Mouse (Mus musculus) spleen, postnatal 14 days (tissue): ENCODE results near the gene Upk3bl.
A peak's percentile ranks its signal among the peaks of the same experiment; 100 is the strongest.

Source experiments
- DNase-seq, 2 experiments: peaks; one replicate each; pipeline ENCODE4 v3.0.0; 2021 to 2022; ENCODE audit warnings: low spot score in 2 of 2

Gene Upk3bl

DNA sequence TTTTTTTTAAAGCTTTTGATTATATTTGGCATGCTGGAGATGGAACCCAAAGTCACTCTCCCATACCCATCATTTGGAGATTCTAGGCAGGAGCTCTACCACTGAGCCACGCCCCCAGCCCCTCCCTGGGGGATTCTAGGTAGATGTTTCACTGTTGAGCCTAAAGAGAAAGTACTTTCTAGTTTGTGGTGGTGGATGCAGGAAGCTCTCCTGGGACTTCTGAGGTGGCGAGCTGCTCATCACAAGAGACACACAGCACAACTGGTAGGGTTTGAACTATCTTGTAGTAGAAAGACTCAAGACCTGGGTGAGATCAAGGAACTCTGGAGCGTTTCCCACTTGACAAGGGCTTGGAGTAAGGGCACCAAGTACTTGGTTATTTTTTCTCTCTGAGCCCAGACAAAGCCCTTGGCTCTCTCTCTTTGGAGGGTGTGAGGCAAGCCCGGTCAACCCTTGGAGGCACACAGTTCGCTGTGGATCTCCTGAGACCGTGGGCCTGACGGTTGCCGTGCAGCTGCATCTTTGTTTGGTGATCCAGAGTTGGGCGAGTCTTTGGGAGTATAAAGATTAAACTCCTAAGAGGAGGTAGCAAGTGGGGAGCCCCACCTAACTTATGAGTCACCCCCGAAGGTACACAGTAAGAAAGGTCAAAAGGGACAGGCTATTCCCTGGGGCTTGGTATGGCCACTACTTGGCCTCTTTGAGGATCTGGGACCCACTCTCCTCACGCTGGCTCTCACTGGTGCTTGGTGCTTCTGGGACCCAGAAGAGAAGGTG, at the start of gene Upk3bl:
Gene Upk3bl (plus strand): TSS at position 192 of the 777 bp plus-strand sequence.
- DNase-seq: no peak

DNA sequence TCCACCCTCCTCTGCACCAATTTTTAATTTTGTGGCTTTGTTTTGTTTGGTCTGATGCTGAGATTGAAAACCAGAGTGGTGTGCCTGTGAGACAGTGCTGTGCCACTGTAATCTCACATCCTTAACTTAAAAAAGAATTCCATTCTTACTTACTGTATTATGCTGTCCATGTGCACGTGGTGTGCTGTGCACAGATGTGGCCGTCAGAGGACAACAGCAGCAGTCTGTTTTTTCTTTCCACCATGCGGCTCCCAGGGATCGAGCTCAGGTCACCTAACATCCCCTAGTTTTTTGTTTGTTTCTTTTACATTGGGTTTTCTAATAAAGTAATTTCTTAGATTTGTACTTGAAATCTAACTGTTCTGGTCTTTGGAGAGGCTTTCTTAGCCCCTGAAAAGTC, 49.8 kb upstream of the Upk3bl start:
- DNase-seq: no peak

DNA sequence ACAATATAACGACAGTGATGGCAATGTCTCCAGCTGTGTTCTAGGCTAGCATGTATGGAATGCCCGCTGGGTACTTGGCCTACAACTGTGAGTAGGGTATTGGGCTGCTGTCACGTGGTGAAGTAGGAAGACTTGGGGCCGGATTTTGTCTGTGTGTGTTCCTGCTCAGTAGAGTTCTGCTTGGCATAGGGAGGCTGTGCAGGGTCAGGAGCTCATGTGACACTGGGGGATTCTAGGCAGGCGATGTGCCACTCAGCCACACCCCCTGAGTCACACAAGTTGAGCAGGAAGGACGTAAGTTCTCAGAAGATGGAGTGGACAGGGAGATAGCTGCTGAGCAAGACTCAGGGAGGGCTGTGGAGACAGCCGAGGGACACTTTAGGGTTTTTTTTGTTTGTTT, 46.5 kb upstream of the Upk3bl start:
- no peak for DNase-seq

DNA sequence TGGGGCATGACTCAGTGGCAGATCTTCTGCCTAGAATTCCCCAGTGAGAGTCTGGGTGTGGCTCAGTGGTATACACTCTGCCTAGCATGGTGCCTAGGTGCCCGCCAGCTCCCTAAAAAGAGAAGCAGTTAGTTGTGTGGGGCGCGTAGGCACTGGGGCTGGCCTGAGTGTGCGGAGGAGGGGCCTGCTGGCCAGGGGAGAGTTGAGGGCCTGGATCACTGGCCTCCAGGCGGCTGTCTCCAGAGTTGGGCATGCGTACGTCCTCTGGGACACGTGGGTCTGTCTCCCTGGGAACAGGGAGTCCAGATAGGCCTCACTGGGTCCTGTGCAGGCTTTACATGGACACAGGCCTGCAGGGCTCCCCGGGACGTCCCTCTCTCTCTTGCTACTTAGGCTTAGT, 39.4 kb upstream of the Upk3bl start:
- DNase-seq: no peak

DNA sequence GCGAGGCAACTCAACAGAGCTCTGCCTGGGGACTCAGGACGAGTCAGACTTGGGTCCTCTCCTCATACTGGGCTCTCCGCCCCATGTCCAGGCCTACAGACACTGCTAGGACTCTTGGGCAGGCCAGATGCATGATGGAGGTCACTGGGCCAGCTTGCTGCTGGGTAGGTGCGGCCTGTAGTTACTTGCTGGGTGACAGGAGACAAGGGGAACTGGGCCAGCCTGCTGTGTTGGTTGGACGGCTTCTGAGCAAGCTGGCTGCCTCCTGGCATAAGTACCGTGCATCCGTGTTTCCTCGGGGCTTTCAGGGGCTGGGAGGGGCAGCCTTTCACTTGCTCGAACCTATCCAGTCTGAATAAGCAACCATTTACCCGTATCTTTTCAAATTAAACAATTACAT, 38.7 kb upstream of the Upk3bl start:
- DNase-seq: no peak

DNA sequence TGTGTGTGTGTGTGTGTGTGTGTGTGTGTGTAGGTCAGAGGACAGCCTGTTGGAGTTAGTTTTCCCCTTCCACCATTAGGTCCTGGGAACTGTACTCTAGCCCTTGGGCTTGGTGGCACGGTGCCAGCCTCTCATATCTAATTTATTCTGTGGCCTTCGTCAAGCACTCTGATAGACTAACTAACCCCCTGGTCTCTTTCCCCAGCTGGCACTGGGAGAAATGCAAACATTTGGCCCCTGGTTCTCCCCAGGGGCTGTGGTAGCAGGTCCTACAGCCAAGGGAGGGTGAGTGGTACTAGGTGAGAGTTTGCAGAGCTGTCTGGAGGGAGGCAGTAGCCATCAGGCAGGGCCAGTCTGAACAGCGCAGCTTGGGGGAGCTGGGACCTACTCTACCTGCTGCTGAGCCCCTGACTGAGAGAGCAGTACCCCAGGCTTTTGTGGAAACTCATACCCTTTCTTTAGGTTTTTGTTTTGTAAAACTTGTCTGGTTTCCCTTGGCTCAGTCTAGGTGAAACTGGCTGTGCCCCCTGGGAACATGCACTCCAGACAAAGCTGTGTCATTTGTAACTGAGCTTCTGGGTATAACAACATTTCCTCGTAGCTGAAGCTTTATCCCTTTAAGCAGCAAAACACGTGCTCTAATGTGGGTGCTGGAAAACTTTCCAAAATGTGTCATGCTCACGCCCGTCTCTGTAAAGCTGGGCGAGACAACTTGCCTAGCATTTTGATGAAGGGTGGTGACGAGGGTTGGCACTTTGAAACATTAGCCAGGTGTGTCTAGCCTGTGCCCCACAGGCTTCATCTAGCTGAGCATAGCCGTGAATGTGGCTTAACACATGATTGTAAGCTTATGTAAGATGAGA, 38.0 kb upstream of the Upk3bl start:
- DNase-seq: no peak

DNA sequence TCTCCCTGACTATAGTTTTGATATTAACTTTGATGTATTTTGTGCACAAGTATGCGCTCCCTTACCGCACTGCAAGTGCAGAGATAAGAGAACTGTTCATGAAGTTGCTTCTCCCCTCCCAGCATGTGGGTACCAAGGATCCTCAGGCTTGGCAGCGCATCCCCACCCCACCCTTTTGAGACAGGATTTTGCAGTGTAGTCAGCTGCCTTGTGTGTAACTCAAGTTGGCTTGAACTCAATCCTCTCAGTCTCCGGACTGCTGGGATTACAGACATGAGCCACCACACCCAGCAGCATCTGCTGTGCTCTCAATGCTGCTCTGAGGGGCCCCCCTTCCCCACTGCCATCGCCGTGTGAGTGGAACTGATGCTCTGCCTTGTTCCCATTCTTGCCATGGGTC, 37.0 kb upstream of the Upk3bl start:
- DNase-seq: no peak

DNA sequence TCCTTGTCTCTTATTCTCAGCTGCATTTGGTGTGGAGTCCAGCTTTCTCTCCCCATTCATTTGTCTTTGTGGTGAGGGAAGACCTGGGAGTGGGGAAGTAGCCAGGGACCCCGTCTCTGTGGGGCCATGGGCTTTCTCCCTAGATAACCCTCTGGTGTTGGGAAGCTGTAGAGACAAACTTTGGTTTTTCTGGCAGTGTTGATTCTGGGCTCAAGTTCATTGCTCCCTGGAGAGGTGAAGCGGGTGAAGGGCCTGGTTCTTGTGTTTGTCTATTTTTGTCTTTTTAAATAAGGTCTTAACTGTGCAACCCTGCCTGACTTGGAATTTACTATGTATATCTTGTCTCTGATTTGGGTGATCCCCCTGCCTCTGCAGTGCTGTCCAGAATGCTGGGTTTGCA, 35.6 kb upstream of the Upk3bl start:
- no peak for DNase-seq

DNA sequence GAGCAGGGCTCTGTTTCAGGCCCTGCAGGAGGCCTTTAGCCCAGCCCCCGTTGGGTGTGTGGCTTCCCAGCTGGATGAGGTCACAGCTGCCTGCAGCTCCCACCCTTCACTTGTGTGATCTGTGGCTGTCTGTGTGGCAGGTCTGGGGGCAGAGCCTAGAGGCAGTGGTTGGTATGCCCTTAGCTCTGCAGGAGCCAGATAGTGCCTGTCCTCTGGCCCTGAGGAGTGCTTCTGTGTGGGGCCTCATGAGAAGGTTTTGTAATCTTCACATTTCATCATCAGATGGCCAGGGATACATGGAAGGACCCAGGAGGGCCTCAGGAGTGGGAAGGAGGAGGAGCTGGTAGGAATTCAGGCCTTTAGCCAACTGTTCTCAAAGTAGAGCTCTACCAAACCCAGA, 34.4 kb upstream of the Upk3bl start:
- DNase-seq: no peak

DNA sequence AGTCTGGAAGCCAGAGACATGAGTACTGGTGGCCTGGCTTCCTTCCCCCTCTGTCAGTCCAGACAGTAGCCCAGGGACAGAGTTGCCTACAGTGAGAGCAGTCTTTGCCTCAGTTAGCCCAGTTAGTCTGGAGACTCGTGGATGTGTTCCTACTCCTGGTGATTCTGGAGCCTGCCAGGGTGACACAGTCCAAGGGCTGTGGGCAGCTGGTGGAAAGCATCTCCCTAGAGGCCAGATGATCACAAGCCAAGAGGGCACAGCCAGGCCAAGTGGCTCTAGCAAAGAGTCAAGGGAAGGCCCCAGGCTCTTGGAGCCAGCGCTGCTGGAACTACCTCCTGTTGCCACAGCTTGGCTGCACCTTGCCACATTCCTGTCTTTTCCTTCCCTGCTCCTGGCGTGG, 28.6 kb upstream of the Upk3bl start:
- DNase-seq: no peak

DNA sequence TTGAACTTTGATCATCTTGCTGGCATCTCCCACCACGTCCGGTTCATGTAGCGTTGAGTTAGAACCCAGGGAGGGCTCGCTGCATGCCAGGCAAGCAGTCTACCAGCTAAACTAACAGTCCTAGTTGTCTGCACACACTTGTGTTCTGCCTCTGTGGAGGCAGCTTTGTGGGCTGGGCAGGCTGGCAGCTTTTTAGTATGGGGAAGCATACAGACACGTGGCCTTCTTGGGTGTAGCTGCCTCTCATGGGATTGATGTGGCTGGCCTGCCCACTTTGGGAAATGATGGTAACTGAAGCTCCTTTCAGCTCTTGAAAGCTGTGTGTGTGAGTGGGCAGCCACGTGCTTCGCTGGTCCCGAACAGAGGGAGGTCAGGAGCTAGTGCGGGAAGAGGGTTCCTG, 27.4 kb upstream of the Upk3bl start:
- no peak for DNase-seq

DNA sequence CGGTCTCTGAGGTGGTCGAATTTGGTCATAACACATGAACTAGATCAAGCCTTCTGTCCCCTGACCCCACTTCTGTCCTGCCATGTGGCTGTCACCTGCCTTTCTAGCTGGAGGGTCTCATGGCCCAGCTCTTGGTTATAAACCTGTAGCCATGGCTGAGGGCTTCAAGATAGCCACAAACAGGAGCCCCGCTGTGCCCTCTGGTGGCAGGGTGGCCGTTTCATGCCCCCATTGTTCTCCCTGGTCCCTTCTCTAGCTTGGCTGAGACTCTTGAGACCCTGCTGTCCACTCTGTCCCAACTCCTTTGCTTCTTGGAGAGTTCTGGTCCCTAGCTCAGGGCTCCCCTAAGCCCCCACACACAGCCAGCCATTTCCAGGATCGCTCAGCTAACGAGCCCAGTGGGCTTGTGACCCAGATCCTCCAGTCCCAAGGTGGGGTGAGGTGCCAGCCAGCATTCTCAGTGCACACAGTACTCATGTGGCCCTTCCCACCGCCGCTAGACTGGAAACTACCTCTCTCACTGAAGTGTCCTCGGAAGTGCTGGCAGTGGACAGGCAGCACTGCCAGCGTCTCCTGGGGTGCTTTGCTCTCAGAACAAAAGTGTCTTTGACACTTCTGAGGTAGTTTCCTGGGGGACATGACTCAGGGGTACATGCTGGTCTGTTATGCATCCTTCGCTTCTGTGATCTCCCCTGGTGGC, 26.5 kb upstream of the Upk3bl start:
- no peak for DNase-seq

DNA sequence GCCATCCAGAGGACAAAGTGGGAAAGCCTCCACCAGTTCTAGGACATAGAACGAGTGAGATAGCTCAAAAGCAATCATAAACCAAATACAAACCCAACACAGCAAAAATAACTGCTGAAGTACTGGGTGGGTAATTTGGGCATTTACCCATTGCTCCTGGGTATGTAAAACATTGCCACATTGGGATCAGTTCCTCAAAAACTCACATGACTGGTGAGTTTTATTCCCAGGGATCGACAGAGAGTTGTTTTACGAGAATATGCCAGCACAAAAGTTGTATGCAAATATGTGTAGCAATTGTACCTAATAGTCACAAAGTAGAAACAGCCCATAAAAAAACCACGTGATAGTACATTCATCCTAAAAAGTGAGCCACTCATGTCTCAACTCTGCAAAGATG, 19.4 kb upstream of the Upk3bl start:
- no peak for DNase-seq

DNA sequence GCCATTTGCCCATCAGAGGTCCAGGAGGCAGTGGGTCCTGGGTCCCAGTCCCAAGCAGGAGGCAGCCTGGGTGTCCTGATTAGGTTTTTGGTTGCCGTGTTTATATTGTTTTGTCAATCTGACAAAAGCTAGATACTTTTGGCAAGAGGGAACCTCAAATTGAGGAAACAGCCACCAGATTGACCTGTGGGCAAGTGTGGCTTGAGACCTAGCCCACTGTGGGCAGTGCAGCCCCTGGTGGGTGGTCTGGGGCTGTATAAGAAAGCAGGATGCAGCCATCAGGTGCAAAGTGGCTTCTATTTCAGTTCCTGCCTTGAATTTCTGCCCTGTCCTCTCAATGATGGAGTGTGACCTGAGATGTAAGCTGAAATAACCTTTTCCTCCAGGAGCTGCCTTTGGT, 19.0 kb upstream of the Upk3bl start:
- DNase-seq: no peak

DNA sequence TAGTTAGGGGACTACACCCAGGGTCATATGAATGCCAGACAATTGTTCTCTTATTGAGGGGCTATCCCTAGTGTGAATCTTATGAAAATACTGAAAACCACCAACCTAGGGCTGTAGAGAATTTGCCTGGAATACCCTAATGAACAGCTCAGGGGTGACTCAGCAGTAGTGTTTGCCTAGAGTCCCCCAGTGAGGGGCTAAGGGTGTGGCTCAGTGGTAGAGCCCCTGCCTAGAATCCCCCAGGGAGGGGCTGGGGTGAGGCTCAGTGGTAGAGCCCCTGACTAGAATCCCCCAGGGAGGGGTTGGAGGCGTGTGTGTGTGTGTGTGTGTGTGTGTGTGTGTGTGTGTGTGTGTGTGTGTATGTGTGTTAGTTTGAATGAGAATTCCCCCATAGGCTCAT, 17.6 kb upstream of the Upk3bl start:
- DNase-seq: no peak

DNA sequence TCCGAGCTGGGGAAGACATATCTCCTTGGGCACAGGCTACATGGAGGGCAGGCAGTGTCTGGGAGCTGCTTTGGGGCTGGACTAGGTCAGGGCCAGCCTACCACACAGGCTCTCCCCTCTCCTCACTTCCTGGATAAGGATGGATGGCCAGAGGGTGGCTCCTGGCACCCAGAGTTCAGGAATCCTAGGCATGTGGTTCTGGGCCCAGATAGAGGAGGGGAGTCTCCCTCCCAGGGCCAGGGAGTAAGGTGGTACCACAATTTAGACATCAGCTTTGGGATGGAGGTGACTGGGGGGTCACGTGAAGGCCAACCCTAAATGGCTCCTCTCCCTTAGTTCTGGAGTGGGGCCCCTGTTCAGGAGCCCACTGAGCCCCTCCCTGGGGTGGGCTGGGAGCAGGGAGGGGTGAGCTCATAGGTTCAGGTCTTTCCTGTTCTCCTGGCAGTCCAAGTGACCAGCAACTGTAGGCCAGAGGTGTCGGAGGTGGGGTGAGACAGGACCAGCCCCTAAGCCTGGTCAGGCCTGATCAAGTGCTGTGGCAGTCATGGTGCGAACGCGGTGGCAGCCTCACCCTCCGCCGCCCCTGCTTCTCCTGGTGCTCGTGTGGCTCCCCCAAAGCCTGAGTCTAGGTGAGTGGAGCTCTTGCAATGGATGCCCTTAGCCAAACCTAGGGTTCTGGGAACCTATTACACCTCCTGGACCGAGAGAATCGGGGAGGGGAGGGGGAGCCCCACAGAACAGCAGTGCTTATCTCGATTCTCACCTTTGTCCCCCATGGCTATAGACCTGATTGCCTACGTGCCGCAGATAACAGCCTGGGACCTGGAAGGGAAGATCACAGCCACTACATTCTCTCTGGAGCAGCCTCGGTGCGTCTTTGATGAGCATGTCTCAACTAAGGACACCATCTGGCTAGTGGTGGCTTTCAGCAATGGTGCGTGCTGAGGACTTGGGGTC, 15.8 kb upstream of the Upk3bl start, which contains the start of gene Upk3b:
Gene Upk3b (plus strand): TSS at position 239 of the 957 bp plus-strand sequence.
- no peak for DNase-seq

DNA sequence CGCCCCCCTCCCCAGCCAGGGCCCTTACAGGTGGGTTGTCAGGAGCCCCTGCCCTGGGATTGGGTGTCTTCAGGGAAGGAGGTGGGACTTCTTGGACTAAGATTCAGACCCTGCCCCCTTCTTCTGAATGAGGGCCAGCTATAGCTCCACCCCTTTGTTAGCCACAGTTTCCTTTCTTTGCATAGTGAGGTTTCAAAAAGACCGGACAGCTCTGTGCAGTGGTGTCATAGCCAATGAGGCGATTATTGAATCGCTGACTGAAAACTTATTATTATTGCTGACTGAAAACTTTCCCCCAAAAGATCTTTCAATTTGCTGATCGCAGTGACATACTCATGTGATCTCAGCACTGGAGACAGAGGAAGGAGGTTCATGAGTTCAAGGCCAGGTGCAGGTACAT, 14.1 kb upstream of the Upk3bl start:
- DNase-seq: no peak

DNA sequence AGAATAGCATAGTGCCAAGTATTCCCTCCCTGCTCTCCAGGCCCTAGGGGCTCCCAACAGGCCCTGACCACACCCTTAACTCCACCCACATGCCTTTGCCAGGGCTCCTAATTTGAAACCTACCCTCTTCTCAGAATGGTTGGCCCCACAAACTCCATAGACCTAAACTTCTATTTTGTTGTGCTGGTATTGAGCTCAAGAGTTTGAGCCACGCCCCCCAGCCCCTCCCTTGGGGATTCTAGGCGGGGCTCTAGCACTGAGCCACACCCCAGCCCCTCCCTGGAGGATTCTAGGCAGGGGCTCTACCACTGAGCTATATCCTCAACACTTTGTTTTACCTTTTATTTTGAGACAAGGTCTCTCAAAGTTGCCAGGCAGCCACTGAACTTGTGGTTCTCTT, 13.0 kb upstream of the Upk3bl start:
- DNase-seq: no peak

DNA sequence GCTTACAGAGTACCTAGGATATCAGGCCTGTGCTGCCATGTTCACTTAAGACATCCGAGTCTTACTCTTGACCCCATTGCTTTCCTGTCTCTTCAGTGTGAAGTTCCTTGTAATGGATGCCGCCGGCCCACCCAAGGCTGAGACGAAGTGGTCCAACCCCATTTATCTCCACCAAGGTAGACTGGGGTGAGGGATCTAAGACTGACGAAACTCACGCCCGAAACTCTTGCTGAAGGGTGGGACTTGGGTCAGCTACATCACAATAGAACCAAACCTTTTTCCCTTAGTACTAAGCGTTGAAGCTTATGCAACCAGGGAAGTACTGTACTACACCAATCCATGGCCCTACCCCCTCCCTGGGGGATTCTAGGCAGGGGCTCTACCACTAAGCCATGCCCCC, 12.6 kb upstream of the Upk3bl start:
- DNase-seq: no peak

DNA sequence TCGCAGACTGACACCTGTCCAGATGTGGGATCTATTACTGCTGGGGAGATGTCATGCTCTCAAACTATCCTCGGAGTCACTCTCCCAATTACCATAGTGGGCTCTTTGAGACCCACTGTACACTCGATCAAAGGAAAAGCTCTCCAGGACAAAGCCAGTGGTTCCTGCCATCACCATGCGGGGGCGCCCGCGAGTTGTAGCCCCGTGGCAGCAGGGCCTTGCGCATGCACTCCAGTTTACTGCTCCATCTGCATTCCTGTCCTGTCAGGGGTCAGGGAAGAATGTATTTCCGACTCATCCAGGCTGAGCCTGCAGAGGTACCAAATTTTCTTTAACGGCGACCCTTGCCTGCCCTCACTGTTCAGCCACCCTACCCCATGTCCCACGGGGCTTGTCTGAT, 9.4 kb upstream of the Upk3bl start:
- DNase-seq: peak in 1 of 2 experiments; percentile 13

DNA sequence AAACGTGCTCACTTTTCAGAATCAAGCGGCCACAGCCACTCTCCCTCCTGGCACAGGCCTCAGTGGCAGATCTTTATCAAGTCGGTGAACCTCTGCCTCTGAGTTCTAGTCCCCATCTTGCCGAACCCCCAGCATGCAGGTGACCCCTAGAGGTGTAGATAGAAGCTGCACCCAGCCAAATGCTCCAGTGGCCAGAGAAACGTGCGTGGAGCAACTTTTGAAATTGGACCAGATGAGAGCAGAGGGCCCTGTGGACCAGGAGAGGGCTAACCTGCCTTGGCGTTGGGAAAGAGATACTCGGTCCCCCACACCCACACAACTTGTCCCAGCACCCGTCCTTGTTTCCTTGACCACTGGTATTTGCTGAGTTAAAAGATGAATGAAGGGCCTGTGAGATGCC, 8.9 kb upstream of the Upk3bl start:
- DNase-seq: peak in 1 of 2 experiments; percentile 16
